Mouse (Mus musculus) right cerebral cortex, adult 2 months (tissue): Measurements from ENCODE around the gene Gm10577.

ENCODE experiments used
- DNase-seq, 2 experiments: peaks; one replicate each; pipeline ENCODE4 v3.0.0; 2021 to 2022; ENCODE audit warnings: low spot score in 2 of 2

Gene Gm10577

GRCm38 (mm10) chr4:100995617-100996016, 24.9 kb downstream of the Gm10577 start:
- DNase-seq: no peak

- DNase-seq: no peak
Measured at GRCm38 (mm10) chr4:100994442-100995255, 25.8 kb downstream of the Gm10577 start.

- no peak for DNase-seq
Measured at GRCm38 (mm10) chr4:100992086-100992485, 28.4 kb downstream of the Gm10577 start.

GRCm38 (mm10) chr4:100990996-100991395, 29.5 kb downstream of the Gm10577 start:
- no peak for DNase-seq

GRCm38 (mm10) chr4:100988231-100988799, 32.2 kb downstream of the Gm10577 start:
- peak in 1 of 2 experiments; percentile 20 for DNase-seq

- DNase-seq: no peak
Measured at GRCm38 (mm10) chr4:100987187-100987586, 33.3 kb downstream of the Gm10577 start.

- no peak for DNase-seq
Measured at GRCm38 (mm10) chr4:100977522-100977921, 43.0 kb downstream of the Gm10577 start.

GRCm38 (mm10) chr4:100974455-100975035, 46.0 kb downstream of the Gm10577 start:
- DNase-seq: no peak

GRCm38 (mm10) chr4:100973641-100974454, 46.6 kb downstream of the Gm10577 start:
- DNase-seq: no peak
